Mouse (Mus musculus): ENCODE results near the gene Arsg.

Arsg gene

DNA sequence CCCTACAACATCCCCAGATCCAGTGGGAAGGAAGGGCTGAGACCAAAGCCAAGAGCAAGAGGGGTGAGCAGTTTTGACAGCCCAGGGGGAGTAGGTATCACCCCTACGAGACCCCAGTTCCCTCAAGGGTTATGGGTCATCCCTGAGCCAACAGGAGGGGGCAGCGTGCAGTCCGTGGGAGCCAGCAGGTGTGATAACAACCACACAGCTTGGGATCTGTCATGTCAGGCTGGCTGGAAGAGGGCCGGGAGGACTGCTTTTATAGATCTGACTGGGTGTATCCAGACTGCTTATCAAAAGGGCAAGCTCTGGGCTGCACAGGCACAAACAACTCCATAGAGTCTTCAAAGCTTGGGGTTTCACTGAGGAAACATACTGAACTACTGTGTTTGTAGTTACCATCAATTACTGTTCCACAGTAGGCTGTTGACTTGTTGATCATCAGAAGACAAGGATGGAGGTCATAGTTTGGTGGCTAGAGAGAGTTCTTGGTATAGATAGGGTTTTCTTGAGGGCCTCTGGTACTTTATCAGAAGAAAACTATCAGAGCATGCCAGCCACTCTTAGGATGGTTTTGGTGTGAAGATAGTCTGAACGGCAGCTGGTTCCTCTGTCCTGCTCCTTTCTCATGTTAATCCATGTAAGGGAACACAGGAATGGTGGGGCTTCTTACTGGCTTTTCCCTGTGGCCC lies 76.6 kb downstream of the Arsg start:
- no peak for DNase-seq

DNA sequence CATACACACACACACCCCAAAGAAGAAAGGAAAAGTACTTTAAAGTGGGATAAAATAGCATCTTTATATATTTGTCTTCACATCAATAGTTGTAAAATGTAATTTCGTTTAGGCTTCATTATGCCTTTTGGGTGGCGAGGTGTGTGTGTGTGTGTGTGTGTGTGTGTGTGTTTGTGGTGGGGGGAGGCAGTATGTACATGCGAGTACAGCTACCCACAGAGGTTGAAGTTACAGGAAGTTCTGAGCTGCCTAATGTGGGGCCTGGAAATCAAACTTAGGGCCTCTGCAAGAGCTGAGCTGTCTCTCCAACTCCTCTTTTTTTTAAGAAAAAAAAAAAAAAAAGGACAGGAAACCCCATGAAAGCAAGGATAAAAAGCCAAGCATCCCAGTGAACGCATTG lies 80.7 kb downstream of the Arsg start:
- DNase-seq = no peak

DNA sequence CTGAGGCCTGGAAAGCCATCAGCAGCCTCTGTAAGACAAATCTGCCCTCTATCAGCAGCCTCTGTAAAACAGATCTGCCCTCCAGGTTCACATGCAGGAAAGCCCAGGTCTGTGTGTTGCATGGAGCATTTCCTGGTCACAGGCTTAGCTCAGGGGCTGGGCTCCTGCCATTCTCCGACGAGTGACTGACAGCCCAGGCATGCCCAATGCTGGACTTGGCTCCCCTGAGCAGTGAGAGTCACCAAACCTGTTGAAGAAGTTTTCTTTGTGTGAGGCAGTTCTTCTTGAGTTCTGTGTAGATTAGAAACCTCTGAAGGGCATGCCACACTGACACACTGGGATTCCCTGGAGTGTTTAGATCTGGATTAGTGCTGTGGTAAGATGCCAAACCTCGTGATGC lies 81.3 kb downstream of the Arsg start:
- DNase-seq = no peak

DNA sequence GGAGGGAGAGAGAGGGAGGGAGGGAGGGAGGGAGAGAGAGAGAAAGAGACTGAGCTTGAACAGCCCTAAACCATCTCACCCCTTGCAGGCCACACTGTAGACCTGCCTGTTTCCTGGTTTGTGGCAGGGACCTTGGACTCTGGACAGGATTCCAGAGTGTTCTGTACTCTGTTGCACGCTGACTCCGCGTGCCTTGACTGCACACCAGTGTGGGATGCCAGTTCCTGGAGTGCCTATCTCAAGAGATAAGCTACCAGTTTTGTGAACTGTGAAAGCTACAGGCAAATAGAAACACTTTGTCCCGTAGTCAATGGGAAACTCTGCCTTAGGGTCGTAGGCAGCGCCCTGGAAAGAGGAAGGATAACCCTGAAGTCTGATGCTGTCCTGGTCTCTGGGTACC lies 83.0 kb downstream of the Arsg start:
- DNase-seq = no peak

DNA sequence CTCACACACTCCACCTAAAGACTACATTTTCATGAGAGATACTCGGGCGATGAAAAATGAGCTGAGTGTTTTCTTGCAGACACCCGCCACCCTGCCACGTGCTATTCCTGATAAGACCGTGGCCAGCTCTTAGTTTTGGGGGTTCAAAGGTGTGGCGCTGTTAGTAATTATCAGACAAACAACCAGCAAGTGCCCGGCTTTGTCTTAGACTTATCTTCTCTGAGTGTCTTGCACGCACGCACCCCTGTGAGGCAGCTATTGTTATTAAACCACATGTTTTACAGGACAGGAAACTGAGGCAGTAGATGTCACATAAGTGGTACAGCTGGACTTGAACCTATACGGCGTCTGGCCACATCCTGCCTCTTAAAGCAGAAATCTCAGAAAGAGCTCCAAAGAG lies 84.2 kb downstream of the Arsg start:
- no peak for DNase-seq

DNA sequence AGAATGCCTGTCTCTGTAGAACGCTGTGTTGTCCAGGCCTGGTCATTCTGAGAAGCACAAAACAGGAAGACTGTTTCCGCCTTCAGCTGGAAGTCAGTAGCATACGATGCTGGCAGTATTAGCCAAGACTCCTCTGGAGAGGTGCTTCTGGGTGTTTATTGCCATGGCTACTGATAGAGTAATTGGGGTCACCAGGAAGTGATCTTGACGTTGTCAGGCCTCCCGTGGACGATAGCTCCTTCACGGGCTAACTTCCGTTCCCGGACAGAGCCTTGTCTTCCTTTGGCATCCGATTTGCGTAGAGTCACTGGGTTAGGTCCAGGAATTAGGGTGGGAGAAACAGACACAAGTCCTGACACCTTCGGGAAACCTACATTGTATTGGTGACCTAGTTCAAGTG lies 86.1 kb downstream of the Arsg start:
- DNase-seq = no peak

DNA sequence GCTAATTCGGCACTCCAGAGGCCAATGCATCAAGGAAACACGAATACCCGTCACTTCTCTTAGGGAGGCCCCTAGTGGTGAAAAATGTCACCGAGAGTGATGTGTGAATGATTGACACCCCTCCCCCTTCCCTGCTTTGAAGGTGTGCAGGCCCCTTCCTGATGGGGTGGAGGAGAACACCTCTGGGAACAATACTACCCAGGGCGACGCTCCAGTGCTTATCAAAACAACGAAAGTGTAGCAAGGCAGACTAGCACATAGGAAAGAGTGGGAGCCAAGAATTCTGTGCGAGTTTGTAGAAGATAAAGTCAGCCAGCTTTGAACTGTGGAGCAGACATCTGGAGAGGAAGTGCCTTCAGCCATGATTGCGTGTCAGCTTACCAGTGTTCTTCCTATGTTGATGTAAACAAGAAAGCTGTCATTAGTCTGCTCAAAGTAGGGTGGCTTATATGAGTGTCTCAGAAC lies 87.7 kb downstream of the Arsg start:
- DNase-seq = no peak

DNA sequence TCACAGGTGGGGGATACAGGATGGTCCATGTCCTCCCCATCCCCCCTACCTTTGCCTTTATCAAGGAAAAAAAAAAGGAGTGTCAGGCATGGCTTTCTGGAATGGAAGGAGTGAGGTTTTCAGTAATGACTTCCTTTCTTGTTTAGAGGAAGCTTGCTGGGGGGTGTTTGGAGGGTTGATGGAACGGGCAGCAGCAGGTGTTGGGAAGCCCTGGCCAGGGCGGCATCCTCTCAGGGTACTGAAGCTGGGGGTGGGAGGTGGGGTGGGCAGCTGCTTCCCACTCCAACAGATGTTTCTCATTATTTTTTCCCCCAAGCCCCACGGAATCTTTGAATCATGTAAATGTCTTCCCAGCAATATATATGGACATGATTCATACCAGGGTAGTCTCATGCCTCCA lies 88.3 kb downstream of the Arsg start:
- DNase-seq = no peak

DNA sequence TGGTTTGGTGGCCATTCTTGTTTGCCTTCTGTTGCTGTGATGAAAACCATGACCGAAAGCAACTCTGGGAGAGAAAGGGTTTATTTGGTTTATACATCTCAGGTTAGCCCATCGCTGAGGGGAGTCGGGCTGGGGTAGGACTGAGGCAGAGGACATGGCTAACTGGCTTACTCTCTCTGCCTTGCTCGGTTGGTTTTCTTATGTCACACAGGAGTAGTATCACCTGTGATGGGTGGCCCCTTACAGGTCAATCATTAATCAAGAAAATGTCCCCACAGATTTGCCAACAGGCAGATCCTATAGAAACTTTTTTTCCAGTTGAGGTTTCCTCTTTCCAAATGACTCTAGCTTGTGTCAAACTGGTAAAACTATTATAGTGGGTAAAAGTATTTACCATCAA lies 90.5 kb downstream of the Arsg start:
- DNase-seq = no peak

DNA sequence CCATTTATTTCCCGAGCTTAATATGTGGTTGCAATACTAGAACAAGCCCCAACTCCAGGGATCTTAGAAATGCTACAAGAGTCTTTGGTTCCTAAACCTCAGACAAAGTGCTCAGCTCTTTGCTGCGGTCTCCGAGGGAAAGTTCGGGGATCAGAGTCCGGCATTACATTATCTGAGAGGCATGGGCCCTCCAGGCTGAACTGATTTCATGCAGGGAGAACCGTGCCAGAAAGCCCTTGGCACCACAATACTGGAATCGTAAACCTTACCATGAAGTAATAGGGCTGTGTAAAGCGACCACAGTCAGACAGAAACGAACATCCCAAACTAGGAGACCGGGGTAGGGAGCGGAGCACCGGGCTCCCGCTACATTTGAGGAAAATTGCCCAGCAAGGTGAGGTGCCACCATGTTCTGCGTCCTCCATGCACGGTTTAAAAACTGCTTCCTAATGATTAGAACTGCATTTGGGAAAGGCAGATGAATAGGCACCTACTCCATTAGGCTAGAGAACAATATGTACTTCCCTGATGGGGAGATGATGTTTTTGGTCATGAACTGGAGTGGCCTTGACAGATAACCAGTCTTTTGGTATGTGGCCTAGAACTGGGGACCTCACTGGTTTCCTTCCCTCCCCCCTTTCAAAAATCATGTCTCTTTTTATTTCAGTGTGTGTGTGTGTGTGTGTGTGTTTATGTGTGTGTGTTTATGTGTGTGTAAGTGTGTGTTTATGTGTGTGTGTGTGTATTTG lies 91.5 kb downstream of the Arsg start:
- no peak for DNase-seq

DNA sequence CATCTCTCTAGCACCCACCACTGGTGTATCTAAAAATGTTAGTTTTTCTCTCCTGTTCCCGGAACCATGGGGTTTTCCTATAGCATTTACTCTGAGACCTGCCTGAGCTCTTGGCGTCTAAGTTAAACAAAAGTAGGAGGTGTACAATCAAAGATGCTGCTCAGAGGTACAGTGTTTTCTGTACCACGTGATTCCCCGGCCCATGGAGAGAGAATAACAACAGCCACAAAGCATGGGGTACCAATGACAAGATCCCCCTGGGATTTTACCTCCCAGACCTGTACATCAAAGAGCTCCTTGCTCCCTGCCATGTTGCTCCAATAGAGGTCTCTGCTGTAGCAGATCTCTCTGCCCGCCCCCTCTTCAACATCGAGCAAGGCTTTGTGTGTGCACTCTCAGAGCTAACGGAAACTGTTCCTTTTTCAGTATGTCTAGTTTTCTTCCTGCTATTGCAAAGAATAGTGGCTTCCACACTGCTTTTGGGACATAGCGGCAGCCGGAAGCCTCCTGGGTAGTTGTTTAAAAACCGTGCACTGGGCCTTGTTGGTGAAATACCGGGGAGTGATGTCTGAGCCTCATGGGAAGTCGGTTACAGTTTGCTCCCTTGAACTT lies 95.9 kb downstream of the Arsg start:
- DNase-seq = no peak

DNA sequence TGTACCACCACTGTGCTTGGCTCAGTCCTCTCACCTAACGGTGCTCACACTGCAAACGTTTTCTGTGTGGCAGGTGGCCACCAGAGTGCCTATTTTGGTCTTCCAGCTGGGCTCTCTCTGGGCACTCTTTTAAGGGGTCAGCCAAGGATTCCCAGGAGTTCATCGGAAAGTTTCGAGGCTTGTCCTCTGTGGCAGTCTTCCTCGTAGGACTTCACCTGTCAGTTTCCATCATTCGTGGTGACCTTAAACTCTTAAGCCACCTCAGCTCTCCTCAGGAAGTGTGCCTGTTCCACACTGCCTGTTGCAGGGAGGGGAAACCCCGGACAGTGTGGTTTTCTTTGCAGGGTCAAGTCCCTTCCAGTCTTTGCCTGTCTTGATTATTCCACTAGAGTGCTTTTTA lies 96.6 kb downstream of the Arsg start:
- no peak for DNase-seq

DNA sequence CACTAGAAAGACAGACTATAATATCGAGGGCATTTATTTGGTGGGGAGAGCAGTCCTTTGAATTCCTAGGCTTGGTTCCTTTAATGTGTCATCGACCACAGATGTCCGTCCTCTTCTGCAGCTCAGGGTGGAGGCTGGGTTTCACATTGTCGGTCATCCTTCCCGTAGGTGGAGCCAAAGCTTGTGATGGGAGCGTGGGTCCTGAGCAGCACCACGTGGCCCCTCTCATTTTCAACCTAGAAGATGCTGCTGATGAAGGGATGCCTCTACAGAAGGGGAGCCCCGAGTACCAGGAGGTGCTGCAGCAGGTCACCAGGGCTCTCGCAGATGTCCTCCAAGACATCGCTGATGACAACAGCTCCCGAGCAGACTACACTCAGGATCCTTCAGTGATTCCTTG lies 98.9 kb downstream of the Arsg start:
- no peak for DNase-seq

DNA sequence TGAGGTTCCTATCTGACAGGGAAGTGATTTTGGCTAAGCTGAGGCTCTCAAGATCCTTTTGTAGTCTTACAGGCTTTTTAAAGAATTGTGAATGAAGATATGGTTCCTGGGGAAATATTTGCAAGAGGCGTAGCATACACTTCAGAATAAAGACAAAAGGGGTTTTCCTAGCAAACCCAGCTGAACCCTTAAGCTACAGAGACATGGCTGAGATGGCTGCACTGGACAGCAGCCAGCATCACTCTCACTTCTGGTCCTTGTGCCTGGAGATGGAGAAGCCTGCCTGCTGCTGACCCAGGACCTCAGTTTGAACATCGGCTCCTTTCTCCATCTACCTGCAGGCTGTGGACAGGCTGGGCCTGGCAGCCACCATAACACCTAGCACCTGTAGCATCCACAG lies 101.4 kb downstream of the Arsg start:
- DNase-seq = no peak

DNA sequence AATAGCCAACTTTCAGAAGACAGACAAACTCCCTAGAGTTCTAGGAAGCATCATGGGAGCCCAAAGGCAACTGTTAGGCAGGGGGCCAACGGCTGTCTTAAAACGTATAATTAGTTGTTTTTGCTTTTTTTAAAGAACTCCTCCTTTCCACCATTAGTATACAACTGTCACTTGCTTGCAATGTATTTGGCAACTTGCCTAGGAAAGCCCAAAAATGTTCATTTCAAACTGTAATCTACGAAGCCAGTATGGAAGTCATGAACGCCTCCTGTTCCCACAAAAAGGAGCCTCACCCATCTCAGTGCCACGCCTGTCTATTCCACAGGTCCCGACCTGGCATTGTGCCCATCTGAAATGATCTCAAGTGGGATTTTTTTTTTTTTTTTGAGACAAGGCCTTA lies 102.7 kb downstream of the Arsg start:
- DNase-seq = no peak

DNA sequence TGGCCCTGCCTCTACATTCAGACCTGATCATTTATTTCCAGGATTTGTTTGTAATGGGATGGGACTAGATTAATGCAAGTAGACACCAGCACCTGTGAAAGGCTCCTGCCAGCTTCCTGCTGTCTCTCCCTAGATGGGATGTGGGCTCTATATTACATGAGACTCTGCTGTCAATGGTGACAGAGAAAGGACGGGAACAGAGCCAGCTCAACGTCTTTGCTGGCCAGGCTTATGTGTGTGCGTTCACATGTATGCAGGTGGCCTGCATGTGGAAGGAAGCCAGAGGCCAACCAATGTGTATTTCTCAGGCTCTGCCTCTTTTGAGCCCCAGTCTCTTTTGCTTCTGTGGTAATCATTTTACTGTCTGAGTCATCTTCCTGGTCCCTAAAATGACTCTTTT lies 105.4 kb downstream of the Arsg start:
- DNase-seq = no peak

DNA sequence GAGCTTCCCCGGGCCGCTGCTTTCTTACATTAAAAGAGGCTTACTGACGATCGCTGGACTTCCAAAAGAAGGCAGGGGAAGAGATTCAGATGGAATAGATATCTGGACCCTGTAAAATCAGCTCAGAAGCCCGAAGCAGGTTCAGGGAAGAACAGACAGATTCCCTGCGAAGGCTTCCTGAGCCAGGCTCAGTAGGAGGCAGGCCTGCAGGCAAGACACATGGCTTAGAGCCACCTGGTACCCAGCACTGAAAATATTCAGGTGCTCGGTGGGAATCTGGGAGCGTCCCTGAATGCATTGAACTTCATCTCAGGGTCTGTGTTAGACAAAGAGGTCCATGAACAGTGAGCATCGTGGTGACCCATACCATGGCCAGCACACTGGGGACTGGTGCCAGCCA lies 106.8 kb downstream of the Arsg start:
- no peak for DNase-seq

DNA sequence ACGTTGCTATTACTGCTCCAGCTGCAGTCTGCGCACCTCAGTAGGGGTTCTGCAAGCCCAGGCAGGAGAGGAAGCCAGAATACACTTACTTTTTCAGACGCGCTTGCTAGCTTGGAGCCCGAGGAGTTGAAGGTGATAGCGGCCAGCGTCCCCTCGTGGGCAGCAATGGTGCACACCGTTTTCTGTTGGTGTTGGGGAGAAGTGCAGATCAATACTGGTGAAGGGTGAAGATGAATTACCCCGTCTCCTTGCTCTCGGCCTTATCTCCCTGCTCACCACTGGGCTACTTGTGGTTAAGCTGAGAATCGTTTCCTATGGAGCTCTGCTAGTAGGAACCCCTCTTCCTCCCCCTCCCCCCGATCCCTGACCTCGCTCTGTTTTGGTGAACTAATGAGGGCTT lies 110.8 kb downstream of the Arsg start:
- no peak for DNase-seq

DNA sequence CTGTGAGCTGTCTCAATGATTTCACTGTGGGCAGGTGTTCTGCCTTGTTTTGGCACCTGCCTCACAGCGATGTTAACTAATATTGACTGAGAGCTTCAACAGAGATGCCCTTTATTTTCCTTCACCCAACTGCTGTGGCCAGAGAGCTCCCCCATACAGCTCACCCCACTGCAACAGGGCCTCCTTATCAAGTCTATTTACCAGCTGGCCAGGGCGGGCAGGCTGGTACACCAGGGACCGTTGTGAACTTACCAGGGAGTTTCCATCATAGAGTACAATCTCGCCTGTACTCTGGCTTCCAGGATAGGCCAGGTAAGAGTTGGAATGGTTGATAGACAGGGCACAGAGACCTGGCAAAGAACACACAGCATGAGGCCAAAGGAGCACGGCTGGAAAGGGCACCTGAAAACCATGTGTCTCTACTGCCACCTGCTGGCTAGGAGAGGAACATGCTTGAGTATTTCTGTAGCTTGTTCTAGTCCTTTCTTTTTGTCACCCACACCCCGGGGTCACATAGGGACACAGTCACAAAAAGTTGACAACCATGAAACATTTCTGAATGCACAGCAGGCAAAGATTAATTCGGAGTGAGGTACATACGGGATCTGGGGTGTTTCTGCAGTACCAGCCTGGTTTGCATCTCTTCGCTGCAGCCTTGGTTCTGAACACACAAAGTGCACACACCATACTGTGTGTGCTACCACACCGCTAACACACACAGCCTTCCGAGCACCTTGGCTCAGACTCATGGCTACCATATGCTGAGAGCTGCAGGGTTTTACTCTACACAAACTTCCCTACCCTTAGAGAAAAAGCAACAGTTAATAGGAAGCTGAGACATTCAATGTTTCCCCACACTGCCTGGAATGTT lies 111.9 kb downstream of the Arsg start:
- peak; percentile 48 for DNase-seq

DNA sequence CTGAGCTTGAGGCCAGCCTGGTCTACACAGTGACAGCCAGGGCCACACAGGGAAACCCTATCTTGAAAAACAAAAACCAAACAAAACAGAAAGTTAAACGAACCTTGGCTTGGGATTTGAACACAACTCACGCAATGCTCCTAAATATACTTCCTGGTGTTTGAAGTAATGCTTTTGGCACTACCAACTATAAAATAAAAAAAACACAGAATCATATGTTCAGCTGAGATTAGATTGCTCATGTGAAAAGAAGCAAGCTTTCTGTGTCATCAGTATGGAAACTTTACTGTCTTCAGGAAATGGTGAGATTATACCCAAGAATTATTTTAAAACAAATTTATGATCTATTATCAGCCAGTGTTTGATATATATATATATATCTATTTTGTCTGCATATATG lies 113.2 kb downstream of the Arsg start:
- no peak for DNase-seq

DNA sequence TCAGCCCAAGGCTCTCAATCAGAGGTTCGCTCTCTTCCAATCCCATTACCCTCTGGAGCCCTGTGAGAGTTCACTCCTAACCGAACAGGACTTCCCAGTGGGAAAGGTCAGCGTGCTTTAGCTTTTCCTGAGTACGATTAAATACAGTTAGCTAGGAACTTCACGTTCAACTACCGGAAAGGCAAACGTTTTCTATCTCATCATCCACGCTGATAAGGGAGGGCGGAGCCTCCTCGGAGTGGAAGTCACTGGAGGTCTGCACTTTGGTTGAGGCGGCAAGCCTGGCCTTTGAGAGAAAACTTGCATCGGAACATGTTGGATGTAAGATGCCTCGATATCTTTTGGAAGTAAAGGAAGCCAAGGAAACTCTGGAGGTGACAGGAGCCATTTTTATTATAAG lies 113.8 kb downstream of the Arsg start:
- DNase-seq = no peak

DNA sequence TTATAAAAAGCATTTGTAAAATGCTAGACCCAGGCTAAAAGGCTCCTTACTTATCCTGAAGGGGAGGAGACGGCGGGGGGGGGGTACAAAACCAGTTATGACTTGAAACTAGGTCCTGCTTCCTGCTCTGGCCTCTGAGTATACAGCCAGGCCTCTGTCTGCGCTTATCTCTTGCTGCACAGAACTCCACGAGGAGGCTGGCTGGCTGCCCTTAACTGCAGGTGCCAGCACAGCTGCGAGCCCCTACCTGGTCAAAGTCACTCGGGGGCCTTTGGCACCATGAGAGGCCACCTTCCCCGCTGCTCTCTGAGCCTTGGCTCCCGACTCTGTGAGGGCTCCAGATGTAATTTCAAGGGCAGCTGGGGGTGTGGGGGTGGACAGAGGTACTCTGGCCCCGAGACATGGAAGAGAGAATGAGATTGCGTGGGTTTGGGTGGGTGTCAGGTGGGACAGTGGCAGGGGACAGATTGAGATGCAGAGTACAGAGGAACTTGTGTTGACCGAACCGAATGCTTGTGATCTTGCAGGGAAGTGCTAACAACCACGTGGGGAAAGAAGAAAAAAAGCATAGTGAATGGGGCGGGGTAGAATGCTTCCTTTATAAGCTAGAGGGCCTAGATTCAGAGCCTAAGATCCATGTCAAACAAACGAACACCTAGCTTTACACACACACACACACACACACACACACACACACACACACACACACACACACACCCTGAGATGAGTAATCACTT lies 114.6 kb downstream of the Arsg start:
- DNase-seq = no peak

DNA sequence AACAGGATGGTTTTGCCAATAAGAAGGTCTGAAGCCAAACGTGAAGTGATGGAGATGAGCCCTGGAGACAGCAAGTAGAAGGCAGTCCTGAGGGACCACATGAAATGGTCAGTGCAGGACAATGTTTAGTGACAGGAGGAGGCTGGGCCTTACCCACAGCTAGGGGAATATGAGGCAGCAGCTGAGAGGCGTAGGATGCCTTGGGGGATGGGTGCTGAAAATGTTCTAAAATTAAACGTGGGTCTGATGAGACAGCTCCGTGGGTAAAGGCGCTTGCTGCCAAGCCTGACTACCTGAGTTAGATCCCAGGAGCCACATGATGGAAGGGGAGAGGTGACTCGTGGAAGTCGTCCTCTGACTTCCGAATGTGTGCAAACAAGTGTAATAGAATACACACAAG lies 116.8 kb downstream of the Arsg start:
- peak; percentile 52 for DNase-seq
